Mouse (Mus musculus) skeletal muscle tissue, adult 2 months (tissue): ENCODE results near the gene 1700113H08Rik.

Source experiments
- DNase-seq: peaks from one replicate; pipeline ENCODE4 v3.0.0-alpha.2; 2012; ENCODE audit warnings: low read depth, low spot score

The 1700113H08Rik gene

DNA sequence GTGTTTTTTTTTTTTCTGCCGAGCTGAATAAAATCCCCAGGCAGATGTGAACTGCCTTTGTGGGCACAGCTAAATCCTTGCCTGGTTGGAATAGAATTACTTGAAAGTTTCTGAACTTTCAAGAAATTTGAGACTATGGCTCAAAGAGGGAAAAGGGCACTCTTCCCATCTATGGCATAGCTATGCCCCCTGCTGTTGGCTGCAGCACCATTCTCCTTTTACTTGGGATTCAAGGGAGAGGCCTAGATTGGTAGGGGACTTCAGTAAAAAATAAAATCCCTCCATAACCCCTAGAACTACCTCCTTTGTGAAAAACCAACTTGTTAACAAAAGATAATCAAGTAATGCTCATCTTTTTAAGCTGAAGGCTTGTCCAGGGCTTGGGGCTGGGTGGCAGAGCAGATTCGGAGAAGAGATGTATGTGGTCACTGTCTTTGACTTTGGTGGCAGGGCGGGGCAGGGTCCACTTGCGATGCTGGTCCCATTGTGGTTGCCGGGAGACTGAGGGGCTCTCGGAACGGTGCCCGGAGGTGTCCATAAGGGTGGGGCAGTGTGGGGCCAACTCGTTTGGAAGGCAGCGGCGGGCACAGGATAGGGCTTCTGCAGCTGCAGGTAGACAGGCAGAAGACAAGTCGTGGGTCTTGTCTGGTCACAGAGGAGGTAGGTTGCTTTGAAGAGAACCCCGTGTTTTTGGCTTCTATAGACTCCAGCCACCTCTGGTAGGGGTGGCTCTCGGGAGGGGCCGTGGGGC is at the start of gene 1700113H08Rik:
TSS of gene 1700113H08Rik (plus strand) at position 546 of the 751 bp plus-strand sequence.
- no peak for DNase-seq

DNA sequence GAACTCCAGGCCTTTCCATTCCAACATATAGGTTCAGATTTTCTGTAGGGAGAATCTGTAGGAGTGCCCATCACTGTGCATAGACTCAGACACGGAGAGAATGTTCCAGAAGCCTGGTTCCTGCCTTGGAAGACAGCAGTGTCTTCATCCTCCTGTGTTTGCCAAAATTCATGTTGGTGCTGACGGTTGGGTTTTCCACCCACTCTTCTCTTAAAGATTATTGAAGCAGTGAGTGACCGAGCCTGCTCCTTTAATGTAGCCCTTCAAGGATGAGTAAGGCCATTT is 49.7 kb upstream of the 1700113H08Rik start:
- DNase-seq: no peak

DNA sequence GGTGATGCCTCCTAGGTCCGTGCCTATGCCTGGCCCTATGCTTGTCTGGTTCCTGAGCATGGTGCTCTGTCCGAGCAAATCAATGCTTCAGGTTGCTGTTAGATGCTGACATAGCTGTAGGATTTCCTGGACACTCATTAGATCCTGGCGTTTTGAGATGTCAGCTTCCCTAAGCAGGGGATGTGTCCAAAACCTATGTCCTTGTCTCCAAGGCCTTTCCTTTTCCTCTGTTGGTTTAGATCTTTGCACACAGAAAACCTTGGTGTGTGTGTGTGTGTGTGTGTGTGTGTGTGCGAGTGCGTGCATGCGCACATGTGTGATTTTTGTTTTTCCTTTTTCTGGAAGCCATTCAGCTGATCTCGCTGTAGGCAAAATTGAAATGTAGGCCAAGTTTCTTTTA is 45.8 kb upstream of the 1700113H08Rik start:
- DNase-seq: no peak

DNA sequence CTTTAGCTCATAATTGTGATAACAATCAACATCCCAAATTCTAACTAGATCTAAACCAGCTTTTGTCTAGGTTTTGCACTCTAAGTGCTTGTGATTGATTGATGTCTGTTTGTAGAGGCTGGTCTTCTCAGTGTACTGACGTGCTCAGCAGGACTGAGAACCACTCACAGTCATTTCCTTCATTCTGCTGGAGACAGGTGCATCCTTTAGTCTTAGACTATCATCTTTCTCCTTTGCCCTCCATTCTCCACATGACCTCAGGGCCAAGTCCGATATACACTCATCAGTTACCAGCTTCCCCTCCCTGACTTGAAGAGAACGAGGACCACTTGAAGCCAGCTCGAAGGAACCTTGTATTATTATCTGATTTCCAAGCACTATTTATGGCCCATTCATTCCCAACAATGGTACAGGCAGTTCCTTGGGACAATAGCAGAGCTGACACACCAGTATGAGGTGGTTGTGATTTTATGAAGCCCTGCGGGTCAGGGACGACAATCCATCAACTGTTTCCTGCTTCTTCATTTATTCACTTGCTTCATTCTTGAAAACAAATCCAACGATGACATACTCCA is 43.4 kb upstream of the 1700113H08Rik start:
- DNase-seq: no peak

DNA sequence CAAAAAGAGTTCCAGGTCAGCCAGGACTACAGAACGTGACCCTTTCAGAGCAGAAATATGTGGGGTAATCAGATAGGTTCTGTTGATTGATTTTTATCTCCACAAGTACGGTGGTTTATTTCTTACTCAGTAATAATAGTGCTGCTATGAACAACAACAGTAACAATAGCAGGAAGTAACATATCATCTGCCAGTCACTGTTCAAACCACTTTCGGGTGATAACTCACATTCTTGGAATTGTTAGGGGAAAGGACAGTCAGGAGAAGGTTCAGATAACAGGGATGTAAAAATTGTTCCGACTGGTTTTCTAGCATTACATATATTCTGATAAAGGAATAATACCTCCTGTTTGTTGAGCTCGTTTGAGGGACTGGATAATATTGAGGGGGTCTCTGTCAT is 42.4 kb upstream of the 1700113H08Rik start:
- no peak for DNase-seq

DNA sequence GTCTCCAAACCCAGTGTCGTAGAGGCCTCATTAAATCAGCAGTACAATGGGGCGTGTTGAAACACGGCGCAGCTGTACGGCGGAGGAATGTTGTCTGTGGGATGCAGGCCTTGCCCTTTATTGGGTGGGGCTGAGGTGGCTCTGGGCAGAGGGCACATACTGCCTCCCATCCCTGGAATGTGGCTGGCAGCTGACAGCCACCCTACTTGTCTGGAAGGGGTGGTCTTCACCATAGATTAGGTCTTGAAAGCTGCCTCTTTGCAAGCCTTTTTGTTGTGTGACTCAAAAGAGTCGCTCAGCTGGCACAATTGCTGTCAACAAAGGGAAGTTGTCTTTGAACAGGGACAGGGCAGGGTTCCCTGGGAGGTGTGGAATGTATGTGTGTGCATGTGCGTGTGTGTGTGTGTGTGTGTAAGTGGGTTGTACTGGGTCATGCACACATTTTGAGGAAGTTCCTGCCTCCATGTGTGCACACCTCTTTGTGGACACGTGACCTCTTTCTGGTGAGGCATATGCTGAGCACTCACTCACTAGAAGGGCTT is 41.6 kb upstream of the 1700113H08Rik start:
- no peak for DNase-seq

DNA sequence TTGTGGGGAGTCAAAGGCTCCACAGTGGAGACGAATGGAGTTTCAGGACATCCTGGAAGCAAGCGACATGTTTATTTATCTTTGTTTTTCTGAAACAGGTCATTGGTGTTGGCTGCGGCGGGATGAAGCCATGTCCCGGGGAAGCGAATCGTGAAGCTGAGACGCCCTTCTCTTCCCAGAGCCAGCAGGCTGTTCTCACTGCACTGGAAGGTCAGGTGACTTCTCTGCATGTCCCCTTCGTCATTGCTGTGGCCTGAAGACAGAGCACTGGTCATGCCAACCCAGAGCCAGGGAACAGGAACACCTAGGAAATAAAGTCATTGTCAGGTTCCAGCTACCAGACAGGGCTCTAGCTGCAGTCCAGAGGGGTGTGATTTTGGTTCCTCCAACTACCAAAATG is 39.0 kb upstream of the 1700113H08Rik start:
- DNase-seq: no peak

DNA sequence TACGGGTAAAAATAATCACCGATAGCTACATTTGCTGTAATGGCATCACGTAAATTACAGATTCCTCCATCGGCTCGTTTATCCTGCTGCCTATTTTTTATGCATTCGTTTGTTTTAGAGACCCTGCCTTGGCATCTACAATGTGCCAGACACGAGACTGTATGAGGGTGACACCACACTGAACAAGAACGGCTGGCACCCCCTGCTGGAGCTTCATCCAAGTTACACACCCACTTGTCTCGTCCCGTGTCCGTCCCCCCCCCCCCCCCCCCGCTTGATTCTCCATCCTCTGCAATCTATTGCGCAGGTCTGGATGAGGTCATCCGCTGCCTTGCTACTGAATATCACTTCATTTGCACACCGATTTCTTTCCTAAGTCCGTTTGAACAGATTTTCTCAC is 37.1 kb upstream of the 1700113H08Rik start:
- DNase-seq: peak; percentile 13

DNA sequence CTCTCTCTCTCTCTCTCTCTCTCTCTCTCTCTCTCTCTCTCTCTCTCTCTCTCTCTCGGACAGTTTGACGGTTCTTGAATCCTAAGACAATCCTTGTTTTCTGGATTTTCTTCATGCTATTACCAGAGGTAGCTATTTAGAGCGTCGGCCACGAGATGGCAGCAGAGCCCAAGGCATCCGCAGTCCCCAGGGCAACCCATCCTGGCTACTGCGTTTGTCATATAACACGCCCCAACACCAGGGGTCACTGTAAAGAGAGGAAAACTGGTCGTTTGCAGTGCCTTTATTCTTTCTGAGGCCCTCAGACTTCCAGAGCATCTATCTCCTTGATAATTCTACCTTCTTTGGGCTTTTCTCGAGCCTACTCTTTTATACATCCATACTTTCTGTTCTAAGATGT is 33.0 kb upstream of the 1700113H08Rik start:
- DNase-seq: peak; percentile 72

DNA sequence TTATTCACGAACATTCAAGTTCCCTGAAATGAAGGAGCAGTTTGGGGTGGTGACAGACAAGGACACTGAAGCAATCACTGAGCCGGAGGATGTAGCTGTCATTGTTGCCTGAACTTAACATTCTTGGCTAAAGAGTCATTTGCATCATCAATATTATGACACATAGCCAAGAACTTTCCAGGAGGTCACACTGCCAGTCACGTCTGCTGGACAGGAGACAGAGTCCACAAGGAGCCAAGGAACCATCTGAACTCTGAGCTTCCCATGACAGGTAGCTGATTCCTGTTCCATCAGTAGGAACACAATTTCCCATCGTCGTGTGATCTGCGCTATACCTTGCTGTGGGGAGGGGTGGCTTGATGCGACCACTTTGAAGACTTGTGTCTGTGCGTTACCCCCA is 25.1 kb upstream of the 1700113H08Rik start:
- DNase-seq: no peak

DNA sequence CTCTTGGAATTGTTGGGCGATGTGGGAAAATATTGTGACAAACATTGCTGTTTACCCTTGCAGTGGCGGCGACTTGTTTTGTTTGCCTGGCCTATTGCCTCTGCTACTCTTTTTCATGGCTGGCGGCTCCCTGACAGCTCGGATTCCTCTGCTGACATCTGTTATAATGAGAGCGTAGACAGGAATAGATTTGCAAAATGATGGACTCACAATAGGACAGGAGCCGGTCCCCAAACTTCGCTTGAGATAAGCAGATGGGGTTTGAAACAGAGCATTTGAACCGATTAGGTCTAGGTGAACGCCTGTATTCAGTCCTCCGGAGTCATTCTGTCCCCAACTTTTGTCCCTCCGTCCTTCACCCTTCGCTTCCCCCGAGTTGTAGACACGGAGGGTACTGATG is 22.0 kb upstream of the 1700113H08Rik start:
- no peak for DNase-seq

DNA sequence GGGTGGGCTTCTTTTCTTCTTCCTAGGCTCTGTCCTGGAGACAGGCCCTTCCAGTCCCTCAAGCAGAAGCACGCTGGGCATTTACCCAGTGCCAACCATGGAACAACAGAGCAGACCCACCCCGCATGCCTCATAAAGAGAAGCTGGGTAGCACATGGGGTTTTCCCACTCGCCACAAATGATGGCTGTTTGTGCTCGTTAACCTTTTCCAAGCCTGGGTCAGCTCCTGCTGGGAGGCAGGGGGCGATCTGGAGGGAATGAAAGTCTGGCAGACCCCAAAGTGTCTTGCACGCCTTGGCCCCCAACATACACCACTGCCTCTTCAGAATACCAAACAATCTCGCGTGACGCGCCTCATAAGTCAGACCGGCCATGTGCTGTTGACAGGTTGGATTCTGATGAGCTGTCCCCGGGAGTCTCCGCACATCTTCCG is 21.6 kb upstream of the 1700113H08Rik start:
- DNase-seq: no peak

DNA sequence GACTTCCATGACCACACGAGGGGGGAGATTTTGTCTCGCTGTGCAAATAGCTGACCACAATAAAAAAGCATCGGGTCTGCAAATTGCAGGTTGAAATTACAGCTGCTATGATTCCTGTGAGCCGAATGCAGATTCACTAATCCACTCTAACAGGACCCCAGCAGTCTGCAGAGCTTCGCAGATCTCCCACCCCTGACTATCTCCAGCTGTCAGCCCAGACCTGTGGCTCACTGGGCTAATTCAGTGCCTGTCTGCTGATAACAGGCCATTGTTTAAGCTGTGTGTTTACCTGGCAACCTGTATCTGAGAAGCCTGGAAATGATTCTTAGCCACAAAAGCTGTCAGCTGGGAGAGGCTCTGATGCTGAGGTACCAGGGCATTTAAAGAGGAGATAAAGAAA is 20.8 kb upstream of the 1700113H08Rik start:
- DNase-seq: no peak

DNA sequence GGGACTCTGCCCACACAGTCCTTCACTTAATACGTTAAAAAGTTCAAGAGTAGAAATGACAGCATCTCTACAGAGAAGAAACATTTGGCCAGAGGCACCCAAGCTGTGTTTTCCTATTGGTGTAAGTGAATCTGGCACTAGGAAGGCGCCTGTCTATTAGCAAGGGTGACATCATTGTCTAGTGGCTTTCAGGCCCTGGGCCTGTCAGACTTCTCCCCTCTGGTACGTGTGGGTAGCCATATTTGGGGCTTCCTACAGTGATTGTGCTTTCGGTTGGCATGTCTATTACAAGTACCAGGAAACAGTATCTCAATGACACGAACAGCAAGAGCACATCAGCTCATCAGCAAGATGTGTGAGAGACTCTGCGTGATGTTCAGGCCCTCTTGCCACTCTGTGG is 18.5 kb upstream of the 1700113H08Rik start:
- no peak for DNase-seq

DNA sequence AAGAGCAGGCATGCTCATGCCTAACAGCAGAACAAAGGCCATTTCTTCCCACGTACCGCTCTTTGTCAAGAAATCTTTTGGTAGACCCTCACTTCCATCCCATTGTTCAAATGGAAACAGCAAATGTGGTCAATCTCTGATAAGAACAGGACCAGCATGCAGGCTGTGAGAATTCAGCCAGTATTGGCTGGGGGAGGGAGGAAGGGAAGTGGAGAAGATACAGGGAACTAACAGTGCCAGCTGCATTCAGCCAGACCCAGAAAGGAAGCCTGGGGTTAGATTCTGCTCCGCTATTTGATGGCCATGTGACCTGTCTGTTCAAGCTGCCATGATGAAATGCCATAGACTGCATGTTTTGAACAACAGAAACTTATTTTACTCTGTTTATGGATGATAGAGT is 18.0 kb upstream of the 1700113H08Rik start:
- DNase-seq: no peak

DNA sequence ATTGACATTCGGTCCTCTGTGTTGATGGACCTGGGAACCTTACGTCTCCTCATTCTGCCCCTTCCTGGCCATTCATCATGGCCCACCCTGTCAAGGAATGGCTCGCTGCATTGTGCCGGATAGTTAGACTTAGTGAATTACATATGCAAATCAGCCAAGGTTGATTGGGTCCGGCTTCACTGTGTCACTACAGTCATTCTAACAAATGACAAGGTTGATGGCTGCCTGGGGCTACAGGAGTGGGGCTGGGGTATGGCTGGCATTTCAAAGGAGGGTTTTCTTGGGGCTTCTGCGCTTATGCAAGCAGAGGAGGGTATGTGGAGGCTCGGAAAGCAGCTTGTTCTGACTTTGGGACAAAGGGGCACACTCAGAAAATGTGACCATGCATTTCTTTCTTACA is 16.6 kb upstream of the 1700113H08Rik start:
- DNase-seq: no peak

DNA sequence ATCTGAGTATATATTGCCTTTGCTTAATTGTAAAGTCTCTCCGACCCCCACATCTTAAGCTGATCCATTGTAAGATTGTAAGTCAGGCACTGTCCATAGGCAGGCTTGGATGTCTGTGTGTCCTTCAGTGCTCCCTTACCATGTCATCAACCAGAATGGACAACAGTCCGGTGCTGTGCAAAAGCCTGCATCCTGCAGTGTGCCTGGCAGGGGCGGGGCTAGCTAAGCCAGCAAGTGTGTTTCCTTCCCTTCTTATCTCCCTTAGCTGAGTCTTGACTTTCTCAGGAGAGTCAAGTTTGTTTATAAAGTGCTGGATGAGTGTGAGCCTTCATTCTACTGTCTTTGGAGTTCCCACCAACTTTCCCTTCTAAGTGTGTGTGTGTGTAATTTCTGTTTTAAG is 12.6 kb upstream of the 1700113H08Rik start:
- no peak for DNase-seq

DNA sequence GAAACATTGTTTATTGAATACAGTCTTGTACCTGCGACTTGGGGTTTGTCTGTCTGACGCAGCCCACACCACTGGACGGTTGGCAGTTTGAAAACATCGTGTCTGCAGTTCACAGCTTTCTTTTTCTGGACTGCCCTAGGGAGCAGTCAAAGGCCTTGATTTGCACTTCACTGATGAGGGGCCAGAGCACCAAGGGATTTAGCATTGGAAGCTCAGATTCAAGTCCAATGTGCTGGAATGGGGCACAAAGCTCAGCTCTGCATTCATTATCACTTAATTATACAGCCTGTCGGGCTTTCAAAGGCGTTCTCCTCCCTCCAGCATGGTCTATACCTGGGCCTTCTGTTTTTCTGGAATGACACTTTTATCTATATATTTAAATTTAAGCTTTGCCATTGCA is 11.4 kb upstream of the 1700113H08Rik start:
- no peak for DNase-seq

DNA sequence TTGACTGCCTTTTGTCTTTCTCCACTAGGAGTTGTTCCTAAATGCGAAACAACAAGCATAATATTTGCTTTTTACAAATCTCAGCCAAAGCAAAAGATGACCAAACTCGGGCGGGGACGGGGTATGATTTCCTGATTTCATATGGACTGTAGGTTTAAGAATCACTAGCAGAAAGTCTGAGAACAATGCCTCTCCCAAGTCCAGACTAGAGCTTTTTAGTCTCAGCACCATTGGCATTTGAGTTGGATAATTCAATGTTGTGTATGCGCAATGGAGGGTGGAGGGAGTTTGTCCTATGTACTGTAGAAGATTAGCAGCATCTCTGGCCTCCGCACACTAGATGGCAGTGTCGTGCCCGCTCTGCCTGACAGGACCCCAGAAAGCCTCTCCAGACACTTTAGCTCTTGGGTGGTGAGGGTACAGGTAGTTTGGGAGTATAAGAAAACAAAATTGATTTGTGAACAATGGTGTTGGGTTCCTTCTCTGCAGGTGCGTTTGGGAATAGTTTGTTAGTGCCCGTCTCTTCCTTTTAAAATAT is 10.8 kb upstream of the 1700113H08Rik start:
- no peak for DNase-seq

DNA sequence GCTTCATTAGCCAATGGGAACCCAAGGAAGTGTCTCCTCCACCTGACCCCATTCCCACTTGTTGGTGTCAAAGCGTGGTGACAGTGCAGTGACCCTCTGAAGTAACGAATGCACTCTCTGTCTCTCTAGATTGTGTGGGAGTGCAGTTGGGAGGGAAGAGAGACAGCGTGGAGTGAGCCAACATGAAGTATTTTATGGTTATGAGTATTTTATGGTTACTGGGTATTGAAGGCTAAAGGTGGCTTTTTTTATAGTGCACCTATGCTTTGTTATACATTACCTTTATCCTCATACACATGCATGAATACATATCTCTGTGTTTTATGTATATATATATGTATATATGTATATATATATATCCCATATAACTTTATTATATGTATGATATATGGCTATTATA is 8.7 kb upstream of the 1700113H08Rik start:
- DNase-seq: no peak

DNA sequence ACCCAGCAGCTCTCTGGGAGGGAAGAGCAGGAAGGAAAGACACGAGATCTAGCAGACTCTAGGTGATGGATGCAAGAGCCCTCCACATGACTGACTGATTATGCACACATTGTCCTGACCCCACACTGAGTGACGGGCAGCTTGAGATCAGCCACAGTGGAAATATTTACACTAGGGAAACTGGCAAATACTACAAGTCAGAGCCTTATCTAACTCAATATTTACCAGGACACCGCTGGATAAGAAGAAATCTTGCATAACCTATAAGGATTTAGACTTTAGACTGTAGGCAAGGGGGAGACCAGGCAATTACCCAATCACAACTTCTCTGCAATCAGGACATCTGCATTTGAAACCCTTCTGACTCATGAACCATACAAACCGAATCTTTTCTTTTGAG is 6.1 kb upstream of the 1700113H08Rik start:
- no peak for DNase-seq

DNA sequence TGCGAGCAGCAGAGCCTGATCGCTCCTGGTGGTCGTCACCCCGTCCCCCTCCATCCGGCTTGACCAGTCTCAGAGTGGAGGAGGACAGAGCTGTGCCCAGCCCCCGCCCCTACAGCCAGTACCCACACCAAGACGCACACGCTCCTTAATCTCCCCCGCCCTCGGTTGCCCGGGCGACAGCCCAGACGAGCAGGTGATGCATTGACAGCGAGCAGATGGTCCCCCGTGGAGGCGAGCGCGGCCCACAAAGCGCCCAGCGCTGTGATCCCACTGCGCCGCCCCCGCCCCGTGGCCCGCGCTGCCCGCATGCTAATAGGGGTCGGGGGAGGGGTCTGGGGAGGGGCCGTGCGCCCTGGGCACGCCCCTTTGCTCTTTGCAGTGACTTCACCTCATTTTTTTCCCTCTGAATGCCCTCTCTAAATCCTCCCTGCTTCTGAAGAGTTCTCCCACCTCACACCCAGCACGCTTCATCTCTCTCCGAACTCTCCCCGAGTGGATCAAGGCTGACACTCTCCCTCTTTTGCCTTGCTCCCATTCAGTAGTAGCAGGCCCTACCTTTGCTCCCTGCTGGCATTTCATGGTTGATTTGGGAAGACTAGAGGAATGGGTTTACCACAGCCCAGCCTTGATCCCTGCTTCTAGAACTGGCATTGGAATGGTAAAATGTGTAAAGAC is 543 bp downstream of the 1700113H08Rik start:
- no peak for DNase-seq

DNA sequence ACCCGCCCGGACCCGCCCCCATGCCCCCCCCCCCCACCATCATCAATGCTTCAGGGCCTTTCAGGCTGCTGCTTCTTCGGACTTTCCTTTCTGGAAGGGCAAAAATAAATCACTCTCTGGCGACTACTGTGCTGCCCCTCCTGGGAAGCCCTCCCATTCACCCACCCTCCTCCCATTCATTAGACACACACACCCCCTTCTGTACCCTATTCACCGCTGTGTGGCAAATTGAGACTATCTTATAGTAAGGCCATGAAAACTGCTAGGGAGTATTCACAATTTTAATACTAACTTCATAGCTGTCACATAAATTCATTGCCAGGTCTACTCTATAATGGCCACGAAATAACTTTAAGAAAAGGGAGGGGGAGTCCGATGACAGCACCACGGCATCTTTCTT is 1.1 kb downstream of the 1700113H08Rik start:
- DNase-seq: no peak
